Mouse (Mus musculus) embryo, embryonic 9.5 days (tissue): Measurements from ENCODE around the gene Trove2.
"Not testable (repeated sequence)": the region's sequence is repeated elsewhere in the genome, so short reads cannot be mapped to it uniquely, and the experiment has no call there.

ENCODE experiments used
- DNase-seq: peaks from one replicate; pipeline ENCODE4 v3.0.0-alpha.2; 2017; ENCODE audit errors: extremely low spot score

The Trove2 gene

GRCm38 (mm10) chr1:143739361-143740350 is 37.2 kb downstream of the Trove2 start:
- peak; percentile 85 for DNase-seq

- no peak for DNase-seq
Measured at GRCm38 (mm10) chr1:143738811-143739210, 38.1 kb downstream of the Trove2 start.

- DNase-seq = no peak
Measured at GRCm38 (mm10) chr1:143733914-143734410, 42.9 kb downstream of the Trove2 start.

- no peak for DNase-seq
Measured at GRCm38 (mm10) chr1:143731691-143732090, 45.2 kb downstream of the Trove2 start.

GRCm38 (mm10) chr1:143730899-143731298 is 46.0 kb downstream of the Trove2 start:
- DNase-seq = no peak

- DNase-seq = no peak
Measured at GRCm38 (mm10) chr1:143727701-143728445, 49.0 kb downstream of the Trove2 start.

GRCm38 (mm10) chr1:143724456-143725064 is 52.3 kb downstream of the Trove2 start:
- no peak for DNase-seq

- not testable (repeated sequence) for DNase-seq
Measured at GRCm38 (mm10) chr1:143716038-143716437, 60.8 kb downstream of the Trove2 start, which contains the start of gene Glrx2. Gene Glrx2, plus strand, starts transcription at chr1:143716338.

- no peak for DNase-seq
Measured at GRCm38 (mm10) chr1:143710627-143710976, 66.3 kb downstream of the Trove2 start.

- no peak for DNase-seq
Measured at GRCm38 (mm10) chr1:143709966-143710626, 66.8 kb downstream of the Trove2 start.

- DNase-seq = no peak
Measured at GRCm38 (mm10) chr1:143708361-143708760, 68.5 kb downstream of the Trove2 start.

GRCm38 (mm10) chr1:143707006-143707405 is 69.9 kb downstream of the Trove2 start:
- DNase-seq = no peak

- peak; percentile 89 for DNase-seq
Measured at GRCm38 (mm10) chr1:143702741-143703262, 74.1 kb downstream of the Trove2 start, which contains the start of gene Cdc73. Gene Cdc73, minus strand, starts transcription at chr1:143702893.

GRCm38 (mm10) chr1:143702141-143702740 is 74.6 kb downstream of the Trove2 start:
- DNase-seq = no peak

GRCm38 (mm10) chr1:143701736-143702135 is 75.1 kb downstream of the Trove2 start:
- DNase-seq = peak; percentile 2
